Mouse (Mus musculus): ENCODE measurements around the gene Tmem138. TPM values are rescaled to one million over a fixed set of nuclear protein-coding genes. Genes with fewer than 3 reads are reported as not detected.

Tmem138 gene
- polyA plus RNA-seq, 1 experiment, result 7.3 TPM

GRCm38 (mm10) chr19:10590301-10590700 is 13.1 kb upstream of the Tmem138 start:
- Histone ChIP-seq H3K27ac (ENCODE audit: insufficient read depth, low read length) (no peak overlapping the region), H3K36me3 (ENCODE audit: control insufficient read depth, insufficient read depth, low read length) (peaks cover 50% of the 10 kb centered on the region), H3K4me3 (ENCODE audit: extremely low read depth, insufficient read depth, insufficient read length) (no peak overlapping the region), H3K27me3 (ENCODE audit: control insufficient read depth, insufficient read depth, low read length) (no peaks in the 10 kb centered on the region), H3K4me1 (ENCODE audit: control insufficient read depth, insufficient read depth, insufficient read length) (no peaks in the 10 kb centered on the region)
- 75% methylated on average over 3 of the region's 3 CpGs for WGBS
- no peak for DNase-seq (ENCODE audit: low read depth in 1 of 2, low spot score in 2 of 2)
- TF ChIP-seq CTCF (IDR thresholded peaks at IDR 0.05; ENCODE audit: extremely low read depth, insufficient read depth, insufficient read length, insufficient replicate concordance), result no peak
- TF ChIP-seq POLR2A (IDR thresholded peaks at IDR 0.05; ENCODE audit: low read depth, low read length), result no peak

- no peak for TF ChIP-seq CTCF (IDR thresholded peaks at IDR 0.05; ENCODE audit: extremely low read depth, insufficient read depth, insufficient read length, insufficient replicate concordance)
- no peak for TF ChIP-seq POLR2A (IDR thresholded peaks at IDR 0.05; ENCODE audit: low read depth, low read length)
- peak overlapping the region; percentile 14; the same call in 1 of the 2 replicates for H3K27ac ChIP-seq (ENCODE audit: insufficient read depth, low read length)
- no peak for DNase-seq (ENCODE audit: low read depth in 1 of 2, low spot score in 2 of 2)
- H3K27me3 ChIP-seq (ENCODE audit: control insufficient read depth, insufficient read depth, low read length), result no peaks in the 10 kb centered on the region
- H3K4me3 ChIP-seq (ENCODE audit: extremely low read depth, insufficient read depth, insufficient read length), result no peak overlapping the region
- H3K36me3 ChIP-seq (ENCODE audit: control insufficient read depth, insufficient read depth, low read length), result peaks cover 47% of the 10 kb centered on the region
- peaks cover 2% of the 10 kb centered on the region; the same call in 1 of the 2 replicates for H3K4me1 ChIP-seq (ENCODE audit: control insufficient read depth, insufficient read depth, insufficient read length)
- WGBS, result 29% methylated on average over 5 of the region's 5 CpGs
These were observed 12.1 kb upstream of the Tmem138 start for GRCm38 (mm10) chr19:10589127-10589857.

GRCm38 (mm10) chr19:10587231-10587630 is 10.1 kb upstream of the Tmem138 start:
- H3K27me3 ChIP-seq (ENCODE audit: control insufficient read depth, insufficient read depth, low read length), result no peaks in the 10 kb centered on the region
- no peak overlapping the region for H3K27ac ChIP-seq (ENCODE audit: insufficient read depth, low read length)
- WGBS, result 82% methylated on average over 8 of the region's 8 CpGs
- H3K4me1 ChIP-seq (ENCODE audit: control insufficient read depth, insufficient read depth, insufficient read length), result peaks cover 6% of the 10 kb centered on the region; the same call in 1 of the 2 replicates
- no peak overlapping the region for H3K4me3 ChIP-seq (ENCODE audit: extremely low read depth, insufficient read depth, insufficient read length)
- no peak for TF ChIP-seq CTCF (IDR thresholded peaks at IDR 0.05; ENCODE audit: extremely low read depth, insufficient read depth, insufficient read length, insufficient replicate concordance)
- TF ChIP-seq POLR2A (IDR thresholded peaks at IDR 0.05; ENCODE audit: low read depth, low read length), result no peak
- DNase-seq (ENCODE audit: low read depth in 1 of 2, low spot score in 2 of 2), result no peak
- H3K36me3 ChIP-seq (ENCODE audit: control insufficient read depth, insufficient read depth, low read length), result peaks cover 43% of the 10 kb centered on the region

- 29% methylated on average over 8 of the region's 8 CpGs for WGBS
- H3K36me3 ChIP-seq (ENCODE audit: control insufficient read depth, insufficient read depth, low read length), result peaks cover 31% of the 10 kb centered on the region
These were observed 8.0 kb upstream of the Tmem138 start for GRCm38 (mm10) chr19:10585112-10585511.

GRCm38 (mm10) chr19:10583550-10584146 is 6.5 kb upstream of the Tmem138 start:
- H3K4me1 ChIP-seq (ENCODE audit: control insufficient read depth, insufficient read depth, insufficient read length), result peaks cover 8% of the 10 kb centered on the region; the same call in 1 of the 2 replicates
- 10% methylated on average over 7 of the region's 7 CpGs for WGBS
- DNase-seq (ENCODE audit: low read depth in 1 of 2, low spot score in 2 of 2), result no peak

More at GRCm38 (mm10) chr19:10585112-10585511, 8.0 kb upstream of the Tmem138 start:
- Histone ChIP-seq H3K27ac (ENCODE audit: insufficient read depth, low read length) (peak overlapping the region; percentile 19; the same call in 1 of the 2 replicates), H3K4me3 (ENCODE audit: extremely low read depth, insufficient read depth, insufficient read length) (no peak overlapping the region), H3K27me3 (ENCODE audit: control insufficient read depth, insufficient read depth, low read length) (no peaks in the 10 kb centered on the region), H3K4me1 (ENCODE audit: control insufficient read depth, insufficient read depth, insufficient read length) (peaks cover 6% of the 10 kb centered on the region; the same call in 1 of the 2 replicates)
- no peak for TF ChIP-seq CTCF (IDR thresholded peaks at IDR 0.05; ENCODE audit: extremely low read depth, insufficient read depth, insufficient read length, insufficient replicate concordance)
- no peak for TF ChIP-seq POLR2A (IDR thresholded peaks at IDR 0.05; ENCODE audit: low read depth, low read length)
- DNase-seq (ENCODE audit: low read depth in 1 of 2, low spot score in 2 of 2), result peak; percentile 40 to 85

GRCm38 (mm10) chr19:10581984-10582383 is 4.8 kb upstream of the Tmem138 start:
- TF ChIP-seq POLR2A (IDR thresholded peaks at IDR 0.05; ENCODE audit: low read depth, low read length), result peak; percentile 10; the same call in 1 of the 2 replicates
- no peak for TF ChIP-seq CTCF (IDR thresholded peaks at IDR 0.05; ENCODE audit: extremely low read depth, insufficient read depth, insufficient read length, insufficient replicate concordance)
- peak overlapping the region; percentile 80 for H3K27ac ChIP-seq (ENCODE audit: insufficient read depth, low read length)
- peak; percentile 46 to 81 for DNase-seq (ENCODE audit: low read depth in 1 of 2, low spot score in 2 of 2)
- H3K4me1 ChIP-seq (ENCODE audit: control insufficient read depth, insufficient read depth, insufficient read length), result peaks cover 8% of the 10 kb centered on the region; the same call in 1 of the 2 replicates
- whole genome bisulfite sequencing, result 54% methylated on average over 6 of the region's 6 CpGs
- H3K4me3 ChIP-seq (ENCODE audit: extremely low read depth, insufficient read depth, insufficient read length), result peak overlapping the region; percentile 35; the same call in 1 of the 2 replicates
- H3K27me3 ChIP-seq (ENCODE audit: control insufficient read depth, insufficient read depth, low read length), result no peaks in the 10 kb centered on the region
- peaks cover 11% of the 10 kb centered on the region for H3K36me3 ChIP-seq (ENCODE audit: control insufficient read depth, insufficient read depth, low read length)

More at GRCm38 (mm10) chr19:10583550-10584146, 6.5 kb upstream of the Tmem138 start:
- no peaks in the 10 kb centered on the region for H3K27me3 ChIP-seq (ENCODE audit: control insufficient read depth, insufficient read depth, low read length)
- TF ChIP-seq CTCF (IDR thresholded peaks at IDR 0.05; ENCODE audit: extremely low read depth, insufficient read depth, insufficient read length, insufficient replicate concordance) (no peak), POLR2A (IDR thresholded peaks at IDR 0.05; ENCODE audit: low read depth, low read length) (no peak)
- no peak overlapping the region for H3K4me3 ChIP-seq (ENCODE audit: extremely low read depth, insufficient read depth, insufficient read length)
- peak overlapping the region; percentile 71 for H3K27ac ChIP-seq (ENCODE audit: insufficient read depth, low read length)
- peaks cover 22% of the 10 kb centered on the region for H3K36me3 ChIP-seq (ENCODE audit: control insufficient read depth, insufficient read depth, low read length)
